ENCODE assay signal across 17 mouse cellular contexts in the genomic region with DNA sequence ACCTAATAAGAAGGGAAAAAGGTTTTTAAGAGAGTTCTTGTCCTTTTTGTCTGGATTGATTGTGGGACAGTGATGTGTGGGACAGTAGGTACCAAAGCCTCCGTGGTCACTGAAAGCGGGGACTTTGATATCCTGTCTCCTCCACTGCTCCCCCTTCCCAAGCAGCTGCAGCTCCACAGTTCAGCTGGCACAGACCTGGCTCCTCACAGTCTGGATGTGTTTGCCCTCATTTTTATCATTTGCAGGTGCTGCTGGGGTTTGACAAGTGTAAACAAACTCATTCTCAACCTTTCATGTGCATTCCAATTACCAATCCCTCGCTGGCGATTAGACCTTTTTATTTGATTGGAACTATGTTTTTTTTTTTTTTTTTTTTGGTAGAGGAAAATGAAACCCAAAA.
DNase-seq lines count a peak whose midpoint lies in the region; ATAC-seq and TF ChIP-seq lines count a peak whose summit lies in the region.
"Had no signal": no experiment of that assay in that cellular context is flagged by ENCODE, and none has a peak within 500 bp of the region (broad histone marks: within the 10 kb centered on the region; RNA-seq: fewer than 3 reads in every experiment).

No protein-coding gene starts in this region.

- H3K4me3 ChIP-seq in forebrain, embryonic 14.5 days (ENCODE audit: low read depth, low read length) = no peak overlapping the region
- H3K4me3 ChIP-seq in forebrain, embryonic 16.5 days (replicated peaks; ENCODE audit: low read length) = no peak overlapping the region
- H3K4me3 ChIP-seq in limb, embryonic 10.5 days = no peak overlapping the region
- H3K4me3 ChIP-seq in stomach, embryonic 15.5 days (replicated peaks) = no peak overlapping the region
- H3K4me3 ChIP-seq: erythroblast, embryonic 14.5 days; forebrain, embryonic 15.5 days had no signal

- 0 out of 2 replicates have a peak, but pooled peaks cover 3% of the 10 kb centered on the region for H3K4me1 ChIP-seq in forebrain, embryonic 14.5 days (ENCODE audit: control insufficient read depth, insufficient read depth, low read length)
- H3K4me1 ChIP-seq in forebrain, embryonic 16.5 days (replicated peaks; ENCODE audit: control insufficient read depth, insufficient read depth, low read length) = no peaks in the 10 kb centered on the region; the same call in 1 of the 2 replicates
- H3K4me1 ChIP-seq in limb, embryonic 10.5 days = peaks cover 57% of the 10 kb centered on the region
- H3K4me1 ChIP-seq in stomach, embryonic 15.5 days = peaks cover 15% of the 10 kb centered on the region

- DNase-seq in forebrain, embryonic 14.5 days (ENCODE audit: low spot score) = peak; percentile 15
- peak; percentile 57 for DNase-seq in brain, embryonic 14.5 days (ENCODE audit: low read depth)
- peak; percentile 47 for DNase-seq in limb, embryonic 10.5 days (ENCODE audit: low spot score)
- DNase-seq in layer of hippocampus, adult 9-11 months = no peak
- DNase-seq in T-cell, adult 2 months (ENCODE audit: low spot score) = no peak
- DNase-seq: adrenal gland, postnatal 10 days; cerebellum, adult 2 months; gastrocnemius, postnatal 14 days; kidney, adult 11 months; lung, postnatal 14 days; right cerebral cortex, postnatal 14 days; thymus, postnatal 36 days had no signal

- no peak for ATAC-seq in forebrain, embryonic 14.5 days
- no peak for ATAC-seq in forebrain, embryonic 16.5 days
- ATAC-seq in stomach, embryonic 15.5 days (ENCODE audit: insufficient read depth, low FRiP score, low read depth) = peak; percentile 49; the same call in 1 of the 2 replicates
- ATAC-seq: forebrain, embryonic 15.5 days had no signal

- no peaks in the 10 kb centered on the region for H3K36me3 ChIP-seq in forebrain, embryonic 14.5 days (ENCODE audit: control insufficient read depth, insufficient read depth, low read length)
- H3K36me3 ChIP-seq in forebrain, embryonic 16.5 days (ENCODE audit: control insufficient read depth, insufficient read depth) = no peaks in the 10 kb centered on the region
- no peaks in the 10 kb centered on the region for H3K36me3 ChIP-seq in limb, embryonic 10.5 days
- H3K36me3 ChIP-seq in stomach, embryonic 15.5 days = no peaks in the 10 kb centered on the region
- H3K36me3 ChIP-seq: forebrain, embryonic 15.5 days had no signal

- H3K9me3 ChIP-seq in forebrain, embryonic 14.5 days (replicated peaks; ENCODE audit: control insufficient read depth, low read length) = no peaks in the 10 kb centered on the region
- no peaks in the 10 kb centered on the region for H3K9me3 ChIP-seq in forebrain, embryonic 16.5 days (ENCODE audit: control insufficient read depth, low read length)
- no peaks in the 10 kb centered on the region for H3K9me3 ChIP-seq in limb, embryonic 10.5 days (replicated peaks)
- no peaks in the 10 kb centered on the region for H3K9me3 ChIP-seq in stomach, embryonic 15.5 days
- H3K9me3 ChIP-seq: forebrain, embryonic 15.5 days had no signal

- no peak overlapping the region for H3K4me2 ChIP-seq in forebrain, embryonic 14.5 days (ENCODE audit: low read length)
- no peak overlapping the region for H3K4me2 ChIP-seq in forebrain, embryonic 16.5 days (ENCODE audit: low read length)
- H3K4me2 ChIP-seq in stomach, embryonic 15.5 days = no peak overlapping the region
- H3K4me2 ChIP-seq: forebrain, embryonic 15.5 days; hindbrain, embryonic 14.5 days had no signal

- no peaks in the 10 kb centered on the region for H3K27me3 ChIP-seq in forebrain, embryonic 14.5 days (replicated peaks; ENCODE audit: control insufficient read depth, insufficient read depth, low read length)
- no peaks in the 10 kb centered on the region for H3K27me3 ChIP-seq in forebrain, embryonic 16.5 days (replicated peaks; ENCODE audit: control insufficient read depth, insufficient read depth, low read length)
- H3K27me3 ChIP-seq in limb, embryonic 10.5 days (ENCODE audit: low read depth, poor library complexity, severe bottlenecking) = no peaks in the 10 kb centered on the region
- H3K27me3 ChIP-seq in stomach, embryonic 15.5 days (replicated peaks) = no peaks in the 10 kb centered on the region
- H3K27me3 ChIP-seq: forebrain, embryonic 15.5 days had no signal

- no peak overlapping the region for H3K9ac ChIP-seq in forebrain, embryonic 14.5 days (ENCODE audit: low read length)
- H3K9ac ChIP-seq in forebrain, embryonic 16.5 days (replicated peaks; ENCODE audit: low read depth, low read length) = no peak overlapping the region
- no peak overlapping the region for H3K9ac ChIP-seq in stomach, embryonic 15.5 days
- H3K9ac ChIP-seq: forebrain, embryonic 15.5 days; hindbrain, embryonic 14.5 days had no signal

- TF ChIP-seq CTCF in brain, embryonic 14.5 days (IDR thresholded peaks at IDR 0.05; ENCODE audit: borderline replicate concordance, extremely low read depth, insufficient read depth, insufficient read length) = no peak

- 50% methylated on average over 4 of the region's 4 CpGs for WGBS in forebrain, embryonic 14.5 days
- WGBS in forebrain, embryonic 16.5 days = 32% methylated on average over 4 of the region's 4 CpGs
- 32% methylated on average over 4 of the region's 4 CpGs for WGBS in limb, embryonic 10.5 days
- 13% methylated on average over 4 of the region's 4 CpGs for WGBS in stomach, embryonic 15.5 days

- no peak for TF ChIP-seq POLR2A in brain, embryonic 14.5 days (IDR thresholded peaks at IDR 0.05; ENCODE audit: borderline replicate concordance, extremely low read depth, insufficient read depth, insufficient read length, poor library complexity, severe bottlenecking)

- no peak overlapping the region for H3K27ac ChIP-seq in forebrain, embryonic 14.5 days (ENCODE audit: low read depth, low read length)
- no peak overlapping the region for H3K27ac ChIP-seq in forebrain, embryonic 16.5 days (ENCODE audit: low read length)
- H3K27ac ChIP-seq in limb, embryonic 10.5 days = peak overlapping the region; percentile 62; the same call in 1 of the 2 replicates
- peak overlapping the region; percentile 6; the same call in 1 of the 2 replicates for H3K27ac ChIP-seq in stomach, embryonic 15.5 days
- H3K27ac ChIP-seq: forebrain, embryonic 15.5 days; hindbrain, embryonic 14.5 days had no signal

Comparison
In these comparisons a context has a peak if more than half of its experiments do, and no peak if none do; other contexts are left out.
1. DNase-seq: peak in forebrain, embryonic 14.5 days (single experiment), brain, embryonic 14.5 days (single experiment) and limb, embryonic 10.5 days (single experiment); none in layer of hippocampus, adult 9-11 months (single experiment) and T-cell, adult 2 months (single experiment).
2. H3K27ac ChIP-seq: peak in limb, embryonic 10.5 days (single experiment) and stomach, embryonic 15.5 days (single experiment); none in forebrain, embryonic 14.5 days (single experiment) and forebrain, embryonic 16.5 days (single experiment).